Mouse (Mus musculus) midbrain, embryonic 11.5 days (tissue): ENCODE measurements at regions not wholly inside any gene's neighbourhood (a gene's known extent, or its start where the extent isn't known, plus 50 kb on each side); places are given as distances from the start of the nearest gene placed in this dataset.

Source experiments
- ATAC-seq: fragments of 200-750 bp; cut with Nextera tagmentation; 2 replicates; pipeline ENCODE4 v1.8.0; 2017; ENCODE audit warnings: moderate TSS enrichment, moderate library complexity; ENCODE audit not compliant: low FRiP score
- DNase-seq: peaks from one replicate; pipeline ENCODE4 v3.0.0; 2015; ENCODE audit warnings: low spot score; ENCODE audit errors: missing footprints
- H3K27ac ChIP-seq: fragments of 300-500 bp; sonication (generic); 2 replicates; pipeline ENCODE4 v1.5.1; 2014; ENCODE audit warnings: low read depth, low read length
- H3K27me3 ChIP-seq: fragments of 300-500 bp; sonication (generic); 2 replicates; pipeline ENCODE4 v1.6.1; 2014; ENCODE audit warnings: mild to moderate bottlenecking, low read length, moderate library complexity, mixed read lengths; ENCODE audit not compliant: control insufficient read depth, insufficient read depth
- H3K36me3 ChIP-seq: fragments of 300-500 bp; sonication (generic); 2 replicates; pipeline ENCODE4 v1.6.1; 2014; ENCODE audit warnings: mild to moderate bottlenecking, low read length, moderate library complexity, mixed read lengths; ENCODE audit not compliant: control insufficient read depth, insufficient read depth
- H3K4me1 ChIP-seq: fragments of 300-500 bp; sonication (generic); 2 replicates; pipeline ENCODE4 v1.6.1; 2014; ENCODE audit warnings: low read length; ENCODE audit not compliant: control insufficient read depth, insufficient read depth
- H3K4me2 ChIP-seq: fragments of 300-500 bp; sonication (generic); 2 replicates; pipeline ENCODE4 v1.6.1; 2014; ENCODE audit warnings: mild to moderate bottlenecking, moderate library complexity
- H3K4me3 ChIP-seq: fragments of 300-500 bp; sonication (generic); 2 replicates; pipeline ENCODE4 v1.5.1; 2014; ENCODE audit warnings: low read depth, low read length
- H3K9ac ChIP-seq: fragments of 300-500 bp; sonication (generic); 2 replicates; pipeline ENCODE4 v1.6.1; 2014; ENCODE audit warnings: low read length
- H3K9me3 ChIP-seq: fragments of 300-500 bp; sonication (generic); 2 replicates; pipeline ENCODE4 v1.6.1; 2016; ENCODE audit warnings: low read length; ENCODE audit not compliant: control insufficient read depth
- WGBS: fragments of 180-500 bp; shearing (Covaris S2); extraction: QIAGEN DNeasy Blood & Tissue Kit; methylation state at CpG from one replicate; pipeline ENCODE4 v1.1.7; 2014; 5-methylcytosine and 5-hydroxymethylcytosine counted together

DNA sequence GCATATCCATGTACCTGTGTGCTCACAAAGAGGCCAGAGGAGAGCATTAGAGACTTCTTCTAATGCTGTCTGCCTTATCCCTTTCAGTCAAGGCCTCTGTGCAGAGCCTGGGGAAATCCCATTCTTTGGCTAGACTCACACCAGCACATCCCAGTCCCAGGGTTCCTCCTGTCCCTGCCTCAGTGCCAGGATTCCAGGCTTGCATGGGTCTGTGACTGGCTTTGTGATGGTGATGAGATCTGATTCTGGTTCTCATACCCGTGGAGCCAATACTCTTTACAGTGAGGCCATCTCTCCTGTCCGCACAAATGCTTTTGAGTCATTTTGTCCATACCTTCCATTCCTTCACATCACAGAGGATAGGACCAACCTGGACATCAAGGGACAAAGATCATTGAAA lies 230.5 kb downstream of the Gm5426 start:
- DNase-seq (no peak), ATAC-seq (no peak)
- H3K4me3 ChIP-seq = no peak overlapping the region
- no peak overlapping the region for H3K9ac ChIP-seq
- no peak overlapping the region for H3K4me2 ChIP-seq
- no peak overlapping the region for H3K27ac ChIP-seq
- H3K9me3 ChIP-seq = no peaks in the 10 kb centered on the region
- no peaks in the 10 kb centered on the region for H3K36me3 ChIP-seq
- no peaks in the 10 kb centered on the region for H3K27me3 ChIP-seq
- H3K4me1 ChIP-seq = no peaks in the 10 kb centered on the region
- 86% methylated on average over 2 of the region's 2 CpGs for WGBS

DNA sequence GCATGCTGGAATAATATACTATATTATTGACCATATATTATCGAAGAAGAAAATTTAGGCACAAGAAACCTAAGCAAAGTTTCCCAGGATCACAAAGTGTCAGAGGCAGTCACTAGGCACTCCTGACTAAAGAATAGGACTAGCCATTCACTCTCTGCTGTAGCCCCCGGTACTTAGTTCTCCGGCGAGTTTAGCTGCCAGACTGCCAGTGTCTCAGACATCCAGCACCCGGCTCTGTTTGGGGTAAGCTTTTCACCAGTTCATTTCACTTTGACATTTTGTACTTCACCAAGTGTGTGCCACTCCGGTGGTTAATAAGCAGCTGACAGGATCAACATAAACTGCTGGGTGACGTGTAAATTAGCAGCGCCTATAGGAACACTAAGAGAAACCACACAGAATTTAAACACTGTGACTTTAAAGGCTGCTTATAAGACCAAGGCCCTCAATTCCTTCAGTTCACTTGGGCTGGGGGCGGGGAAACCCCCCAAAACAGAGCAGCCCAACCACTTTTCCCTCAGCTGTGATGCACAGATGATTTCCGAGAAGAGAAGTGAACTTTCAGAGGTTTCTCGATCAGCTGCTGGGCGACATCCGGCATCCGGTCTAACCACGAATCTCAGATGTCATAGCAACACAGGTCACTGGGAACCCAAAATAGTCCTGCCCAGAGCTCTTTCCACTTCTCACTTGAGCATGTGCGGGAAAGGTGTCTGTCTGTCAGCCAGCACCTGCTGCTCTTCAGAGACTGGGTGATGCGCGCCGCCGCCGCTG lies 234.3 kb downstream of the Gm5426 start:
- ATAC-seq (0 out of 2 replicates have a peak, but pooled peaks have one; percentile 27), DNase-seq (peak; percentile 88)
- WGBS = 58% methylated on average over 21 of the region's 21 CpGs
- no peaks in the 10 kb centered on the region for H3K4me1 ChIP-seq
- H3K36me3 ChIP-seq = no peaks in the 10 kb centered on the region
- H3K27ac ChIP-seq = no peak overlapping the region
- no peak overlapping the region for H3K4me3 ChIP-seq
- H3K9me3 ChIP-seq = no peaks in the 10 kb centered on the region
- H3K4me2 ChIP-seq = peak overlapping the region; percentile 21; the same call in 1 of the 2 replicates
- no peak overlapping the region for H3K9ac ChIP-seq
- H3K27me3 ChIP-seq = no peaks in the 10 kb centered on the region

DNA sequence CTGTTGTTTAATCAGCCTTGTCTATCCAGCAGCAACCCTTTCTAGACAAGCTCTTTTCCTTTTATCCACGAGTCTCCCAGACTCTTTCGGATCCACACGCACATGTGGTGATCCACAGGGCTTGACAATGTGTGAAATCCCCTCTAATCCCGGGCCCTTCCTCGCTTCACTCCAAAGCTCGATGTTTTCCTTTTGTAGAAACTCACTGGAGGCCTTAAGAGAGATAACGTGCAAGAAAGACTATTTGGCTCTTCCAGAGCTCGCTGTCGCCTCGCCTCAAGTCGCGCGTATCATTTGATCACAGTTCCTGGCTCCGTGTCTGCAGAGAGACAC lies 234.9 kb downstream of the Gm5426 start:
- H3K27ac ChIP-seq = no peak overlapping the region
- peak overlapping the region; percentile 21; the same call in 1 of the 2 replicates for H3K4me2 ChIP-seq
- DNase-seq (no peak), ATAC-seq (0 out of 2 replicates have a peak, but pooled peaks have one; percentile 58)
- no peaks in the 10 kb centered on the region for H3K4me1 ChIP-seq
- no peak overlapping the region for H3K9ac ChIP-seq
- H3K9me3 ChIP-seq = no peaks in the 10 kb centered on the region
- no peaks in the 10 kb centered on the region for H3K27me3 ChIP-seq
- H3K4me3 ChIP-seq = no peak overlapping the region
- WGBS = 43% methylated on average over 14 of the region's 14 CpGs
- H3K36me3 ChIP-seq = no peaks in the 10 kb centered on the region

DNA sequence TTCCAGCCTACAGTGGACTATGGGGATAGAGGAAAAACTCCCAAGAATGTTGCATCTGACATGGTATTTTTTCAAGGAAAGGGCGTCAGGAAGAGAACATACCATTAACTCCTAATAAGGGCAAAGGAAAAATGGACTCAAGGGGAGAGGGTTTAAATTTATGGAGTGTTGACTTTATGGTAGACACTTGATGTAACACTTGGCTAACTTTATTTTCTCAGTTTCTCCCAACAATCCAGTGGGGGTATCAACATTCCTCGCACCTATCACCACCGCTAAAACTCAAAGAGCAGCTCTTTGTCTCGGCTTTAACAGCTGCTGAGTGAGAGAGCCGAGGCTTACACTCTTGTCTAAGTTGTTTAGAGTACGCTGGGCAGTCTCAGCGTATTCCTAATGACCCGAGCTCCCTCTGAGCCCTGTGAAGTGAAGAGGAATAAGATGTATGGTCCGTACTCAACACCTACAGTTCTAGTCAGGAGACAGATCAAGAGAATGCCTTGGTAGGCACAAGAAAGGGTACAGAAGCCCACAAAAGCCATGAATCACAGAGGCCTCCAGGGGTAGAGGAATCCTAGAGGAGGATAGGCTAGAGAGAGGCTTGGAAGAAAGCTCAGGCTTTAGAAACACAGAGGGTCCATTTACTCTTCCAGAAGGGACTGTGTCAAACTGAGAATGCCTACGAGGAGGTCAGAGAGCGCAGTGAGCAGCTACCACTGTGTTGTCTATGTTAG lies 236.4 kb downstream of the Gm5426 start:
- Histone ChIP-seq H3K4me3 (no peak overlapping the region), H3K27ac (no peak overlapping the region), H3K4me1 (no peaks in the 10 kb centered on the region), H3K9ac (no peak overlapping the region), H3K36me3 (no peaks in the 10 kb centered on the region), H3K27me3 (no peaks in the 10 kb centered on the region), H3K4me2 (no peak overlapping the region), H3K9me3 (no peaks in the 10 kb centered on the region)
- ATAC-seq (no peak), DNase-seq (no peak)
- 66% methylated on average over 11 of the region's 11 CpGs for WGBS

DNA sequence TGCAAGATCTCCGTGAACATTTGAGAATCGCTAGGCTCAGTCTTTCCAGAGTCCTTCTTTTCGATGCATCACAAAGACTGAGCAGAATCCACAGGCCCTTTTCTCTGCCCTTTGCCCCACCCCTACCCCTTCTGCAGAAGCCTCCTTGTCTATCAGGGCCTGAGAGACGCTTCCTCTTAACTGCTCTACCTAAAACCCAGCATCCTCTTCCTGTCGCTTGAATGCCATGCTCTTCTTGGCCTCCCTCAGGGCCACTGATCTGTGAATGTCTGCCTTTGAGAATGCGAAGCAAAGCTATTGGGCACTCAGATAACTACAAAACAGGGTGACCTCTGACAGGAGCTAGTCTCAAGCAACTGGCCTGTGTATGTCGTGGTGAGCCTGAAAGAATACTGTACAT lies 237.1 kb downstream of the Gm5426 start:
- Histone ChIP-seq H3K4me3 (no peak overlapping the region), H3K4me1 (no peaks in the 10 kb centered on the region), H3K36me3 (no peaks in the 10 kb centered on the region), H3K9me3 (no peaks in the 10 kb centered on the region), H3K4me2 (no peak overlapping the region), H3K27me3 (no peaks in the 10 kb centered on the region), H3K9ac (no peak overlapping the region), H3K27ac (no peak overlapping the region)
- WGBS = 63% methylated on average over 7 of the region's 7 CpGs
- ATAC-seq = no peak
- peak; percentile 83 for DNase-seq

DNA sequence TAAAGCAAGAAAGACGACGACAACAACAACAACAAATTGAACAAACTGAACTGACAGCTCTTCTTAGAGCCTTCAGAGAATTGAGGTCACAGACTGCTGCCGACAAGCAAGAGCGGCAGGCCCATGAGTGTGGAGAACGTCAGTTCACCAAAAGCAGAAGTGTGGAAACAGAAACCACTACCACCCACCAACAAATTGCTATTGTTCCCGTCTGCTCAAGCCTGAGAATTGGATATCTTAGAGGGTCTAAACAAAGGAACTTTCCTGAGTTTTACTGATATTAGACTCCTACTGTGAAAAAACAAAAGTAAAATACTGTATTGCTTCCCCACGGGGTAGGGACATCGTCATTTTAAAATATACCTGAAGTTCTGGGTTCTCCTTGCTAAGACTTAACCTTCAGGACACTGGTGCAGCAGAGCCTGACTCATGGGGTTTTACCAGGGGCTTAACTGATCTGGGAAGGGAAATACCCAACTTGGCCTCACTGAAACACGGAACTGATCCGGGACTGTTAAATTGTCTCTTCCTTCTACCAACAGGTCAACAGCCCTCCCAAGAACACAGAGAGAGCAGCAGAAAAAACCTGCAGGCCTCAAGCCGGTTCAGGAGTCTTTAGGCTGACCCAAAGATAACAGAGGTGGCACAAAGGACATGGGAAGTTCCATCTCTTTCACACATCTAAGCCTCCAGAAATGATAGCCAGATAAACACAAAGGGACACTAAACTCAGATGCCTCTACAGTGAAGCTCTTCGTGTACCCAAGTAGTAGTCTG lies 238.1 kb downstream of the Gm5426 start:
- no peaks in the 10 kb centered on the region for H3K27me3 ChIP-seq
- DNase-seq = peak; percentile 80
- H3K9me3 ChIP-seq = no peaks in the 10 kb centered on the region
- no peak overlapping the region for H3K4me2 ChIP-seq
- no peaks in the 10 kb centered on the region for H3K36me3 ChIP-seq
- no peak overlapping the region for H3K9ac ChIP-seq
- H3K27ac ChIP-seq = no peak overlapping the region
- 85% methylated on average over 12 of the region's 12 CpGs for WGBS
- no peaks in the 10 kb centered on the region for H3K4me1 ChIP-seq
- H3K4me3 ChIP-seq = no peak overlapping the region
- no peak for ATAC-seq

DNA sequence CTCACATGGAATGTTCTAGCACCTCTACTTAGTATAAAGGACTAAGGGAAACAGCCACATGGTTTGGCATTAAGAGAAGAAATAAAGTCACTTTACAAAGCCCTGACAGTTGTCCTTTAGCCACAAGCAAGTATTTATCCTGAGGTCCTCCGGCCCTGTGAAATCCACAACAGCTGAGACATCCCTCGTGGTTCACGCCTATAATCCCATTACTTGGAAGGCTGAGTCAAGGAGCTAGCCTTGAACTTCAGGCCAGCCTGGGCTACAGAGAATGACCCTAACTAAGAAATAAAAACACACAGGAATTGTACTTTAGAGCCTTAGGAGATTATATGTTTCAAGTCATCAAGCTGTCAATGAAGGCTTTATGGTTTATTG lies 238.7 kb downstream of the Gm5426 start:
- Histone ChIP-seq H3K36me3 (no peaks in the 10 kb centered on the region), H3K4me3 (no peak overlapping the region), H3K9me3 (no peaks in the 10 kb centered on the region), H3K27me3 (no peaks in the 10 kb centered on the region), H3K9ac (no peak overlapping the region), H3K27ac (no peak overlapping the region), H3K4me2 (no peak overlapping the region), H3K4me1 (no peaks in the 10 kb centered on the region)
- WGBS = 87% methylated on average over 3 of the region's 3 CpGs
- DNase-seq (no peak), ATAC-seq (no peak)

DNA sequence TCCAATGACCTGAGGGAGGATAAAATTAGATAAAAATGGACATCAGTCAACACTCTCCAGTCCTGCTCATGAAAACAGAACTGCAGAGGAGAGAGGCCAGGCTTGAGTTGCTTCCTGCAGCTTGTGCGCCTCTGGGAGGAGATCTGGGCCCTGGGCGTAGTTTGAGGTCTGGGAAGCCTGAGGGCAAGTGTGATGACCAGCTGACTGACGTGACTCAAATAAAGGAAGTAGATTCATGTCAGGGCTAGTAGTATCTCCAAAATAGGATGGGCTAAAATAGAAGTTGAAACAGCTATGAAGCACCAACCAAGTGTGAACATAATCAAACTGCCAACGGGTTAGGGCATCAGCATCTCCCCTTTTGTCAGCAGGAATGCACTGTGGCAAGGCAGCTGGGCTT lies 239.3 kb upstream of the Btg1 start:
- no peak overlapping the region for H3K27ac ChIP-seq
- WGBS = 81% methylated on average over 4 of the region's 4 CpGs

More for the DNA sequence above, 239.3 kb upstream of the Btg1 start:
- H3K4me2 ChIP-seq = no peak overlapping the region
- no peak overlapping the region for H3K4me3 ChIP-seq
- ATAC-seq (no peak), DNase-seq (no peak)
- H3K4me1 ChIP-seq = no peaks in the 10 kb centered on the region
- no peaks in the 10 kb centered on the region for H3K9me3 ChIP-seq
- no peaks in the 10 kb centered on the region for H3K36me3 ChIP-seq
- H3K27me3 ChIP-seq = no peaks in the 10 kb centered on the region
- no peak overlapping the region for H3K9ac ChIP-seq
